Mouse (Mus musculus) left cerebral cortex, adult 8-10 months (tissue): ENCODE measurements around the gene Rbpj. TPM values are rescaled to one million over a fixed set of nuclear protein-coding genes. Genes with fewer than 3 reads are reported as not detected.
A peak's percentile ranks its signal among the peaks of the same experiment; 100 is the strongest.
"Not testable (repeated sequence)": the region's sequence is repeated elsewhere in the genome, so short reads cannot be mapped to it uniquely, and the experiment has no call there.

ENCODE experiments used
- DNase-seq, 2 experiments: peaks; one replicate each; pipeline ENCODE4 v3.0.0; 2022; ENCODE audit warnings: low spot score in 2 of 2
- total RNA-seq, 4 experiments: library from RNA; stranded (reverse); gene quantifications; 2 replicates each; pipeline ENCODE4 v1.2.4; 2022

Gene Rbpj
- total RNA-seq, 4 experiments from 2014 or later, result 24.7 to 33.8 (median 28.9) TPM

DNA sequence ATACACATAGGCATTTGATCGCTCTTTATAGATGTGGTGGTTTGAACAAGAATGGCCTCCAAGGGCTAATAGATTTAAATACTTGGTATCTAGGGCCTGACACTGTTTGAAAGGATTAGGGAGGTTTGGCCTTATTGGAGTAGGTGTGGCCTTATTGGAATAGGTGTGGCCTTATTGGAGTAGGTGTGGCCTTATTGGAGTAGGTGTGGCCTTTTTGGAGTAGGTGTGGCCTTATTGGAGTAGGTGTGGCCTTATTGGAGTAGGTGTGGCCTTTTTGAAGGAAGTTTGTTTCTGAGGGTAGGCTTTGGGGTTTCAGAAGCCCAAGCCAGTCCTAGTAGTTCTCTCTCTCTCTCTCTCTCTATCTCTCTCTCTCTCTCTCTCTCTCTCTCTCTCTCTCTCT, 84.4 kb downstream of the Rbpj start:
- DNase-seq, result not testable (repeated sequence)

- DNase-seq, result no peak
Measured at GRCm38 (mm10) chr5:53551394-53551793, 85.4 kb downstream of the Rbpj start.

- no peak for DNase-seq
Measured at GRCm38 (mm10) chr5:53551910-53552309, 86.0 kb downstream of the Rbpj start.

DNA sequence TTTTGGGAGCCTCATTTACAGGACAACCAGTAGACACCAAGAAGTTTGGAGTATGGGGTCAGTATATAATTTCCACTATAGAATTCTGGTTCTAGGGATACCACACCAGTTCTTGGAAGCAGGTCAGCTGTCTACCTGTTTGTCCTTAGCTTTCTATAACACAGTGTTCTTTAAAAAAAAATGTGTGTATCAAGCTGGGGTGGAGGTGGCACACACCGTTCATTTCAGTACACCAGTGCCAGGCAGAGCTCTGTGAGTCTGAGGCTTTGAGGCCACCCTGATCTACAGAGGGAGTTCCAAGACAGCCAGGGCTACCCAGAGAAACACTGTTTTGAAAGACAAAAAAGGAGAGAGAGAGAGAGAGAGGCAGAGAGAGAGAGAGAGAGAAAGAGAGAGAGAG, 87.3 kb downstream of the Rbpj start:
- DNase-seq, result no peak

DNA sequence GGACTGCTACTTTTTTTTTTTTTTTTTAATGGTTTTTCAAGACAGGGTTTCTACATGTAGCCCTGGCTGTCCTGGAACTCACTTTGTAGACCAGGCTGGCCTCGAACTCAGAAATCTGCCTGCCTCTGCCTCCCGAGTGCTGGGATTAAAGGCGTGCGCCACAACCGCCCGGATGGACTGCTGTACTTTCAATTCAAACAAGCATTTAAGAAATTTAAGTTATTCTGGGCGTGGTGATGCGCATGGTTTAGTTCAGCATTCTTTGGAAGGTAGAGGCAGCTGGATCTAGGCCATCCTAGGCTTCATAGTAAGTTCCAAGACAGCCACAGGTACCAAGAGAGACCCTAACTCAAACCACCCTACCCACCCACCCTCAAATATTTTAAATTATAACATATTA, 88.2 kb downstream of the Rbpj start:
- DNase-seq, result no peak

GRCm38 (mm10) chr5:53554926-53555325, 89.0 kb downstream of the Rbpj start:
- DNase-seq, result no peak

GRCm38 (mm10) chr5:53555474-53555873, 89.5 kb downstream of the Rbpj start:
- no peak for DNase-seq

GRCm38 (mm10) chr5:53555929-53556328, 90.0 kb downstream of the Rbpj start:
- DNase-seq, result no peak

GRCm38 (mm10) chr5:53557544-53558260, 91.8 kb downstream of the Rbpj start:
- no peak for DNase-seq

GRCm38 (mm10) chr5:53561160-53561559, 95.2 kb downstream of the Rbpj start:
- no peak for DNase-seq

- no peak for DNase-seq
Measured at GRCm38 (mm10) chr5:53564309-53564708, 98.4 kb downstream of the Rbpj start.

DNA sequence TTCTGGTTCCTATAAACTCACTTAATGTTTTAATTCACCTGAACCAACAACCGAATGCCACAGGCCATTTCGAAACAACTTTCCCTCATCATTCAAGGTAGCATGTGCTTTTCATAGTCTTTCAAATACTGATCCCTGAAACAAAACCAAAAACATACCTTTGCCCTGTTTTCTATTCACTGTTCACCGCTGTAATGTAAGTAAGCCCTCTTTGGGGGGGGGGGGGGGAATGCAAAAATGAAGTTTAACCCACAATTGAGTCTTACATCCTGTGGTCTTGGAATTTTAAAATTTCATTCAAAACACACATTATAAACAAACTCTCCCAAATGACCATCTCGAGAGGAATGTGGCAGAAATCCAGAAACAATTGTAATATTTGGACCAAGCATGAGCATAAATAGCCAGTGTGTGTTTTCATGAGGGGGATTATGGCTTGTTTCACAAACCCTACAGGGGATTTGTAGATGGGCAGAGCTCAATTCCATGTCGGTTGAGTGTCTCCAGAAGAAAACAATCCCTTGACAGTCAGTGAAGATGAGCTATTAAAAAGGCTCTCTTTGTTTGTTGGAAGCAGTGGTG, 99.4 kb downstream of the Rbpj start:
- DNase-seq, result no peak

DNA sequence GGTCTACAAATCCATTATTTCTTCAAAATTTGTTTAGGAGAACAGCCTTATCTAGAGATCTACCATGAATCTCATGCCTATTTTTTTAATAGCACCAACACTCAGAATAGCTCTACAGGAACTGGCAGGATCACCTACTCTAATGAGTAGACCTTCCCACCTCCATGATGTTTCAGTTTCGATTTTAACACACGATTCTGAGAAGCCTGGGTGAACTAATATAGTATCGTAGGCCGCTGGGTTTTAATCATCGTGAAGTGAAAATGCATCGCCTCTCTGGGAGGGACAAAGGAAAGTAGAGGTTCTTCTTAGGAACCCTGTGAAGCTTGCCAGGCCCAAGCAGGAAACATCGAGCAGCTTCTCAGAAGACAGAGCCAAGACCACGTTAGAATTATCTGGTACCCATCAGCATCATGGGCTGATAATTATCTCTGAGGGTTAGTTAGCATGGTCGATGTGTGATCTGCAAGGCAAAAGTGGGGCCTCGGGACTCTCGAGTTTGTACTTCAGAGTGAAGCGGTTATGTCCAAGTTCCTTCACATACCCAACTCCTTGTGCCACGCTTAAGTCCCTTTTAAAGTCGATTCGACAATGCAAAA, 100.6 kb downstream of the Rbpj start:
- DNase-seq, result no peak

- no peak for DNase-seq
Measured at GRCm38 (mm10) chr5:53572496-53572895, 106.5 kb downstream of the Rbpj start.

GRCm38 (mm10) chr5:53574883-53575442, 109.0 kb downstream of the Rbpj start:
- no peak for DNase-seq

DNA sequence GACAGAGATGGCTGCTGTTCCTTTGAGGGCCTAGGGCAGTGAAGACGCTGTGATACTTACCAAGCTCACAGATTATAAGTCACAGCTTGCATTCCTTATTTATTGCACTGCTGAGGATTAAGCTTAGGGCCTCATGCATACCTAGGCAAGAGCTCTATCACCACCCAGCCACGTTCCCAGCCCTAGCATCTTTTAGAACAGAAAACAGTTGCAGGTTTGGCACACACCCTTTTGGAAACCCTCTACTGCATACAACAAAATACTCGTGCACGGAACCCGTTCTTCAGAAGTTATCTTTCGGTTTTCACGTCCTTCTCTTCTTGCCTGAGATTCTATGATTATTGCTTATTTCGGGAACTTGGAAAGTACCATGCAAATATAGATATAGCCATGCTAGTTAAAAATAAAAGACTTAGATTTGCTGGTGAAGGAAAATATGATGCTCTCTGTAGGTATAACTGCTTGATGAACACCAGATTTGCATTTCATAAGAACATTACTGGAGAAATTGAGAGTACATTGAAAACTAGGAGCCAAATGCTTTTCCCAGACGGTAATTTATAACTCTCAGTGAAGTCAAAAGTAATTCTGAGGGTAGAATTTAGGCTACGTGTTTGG, 111.4 kb downstream of the Rbpj start:
- no peak for DNase-seq

GRCm38 (mm10) chr5:53584069-53584767, 118.3 kb downstream of the Rbpj start:
- peak in 1 of 2 experiments; percentile 34 for DNase-seq

- DNase-seq, result no peak
Measured at GRCm38 (mm10) chr5:53588421-53589171, 122.6 kb downstream of the Rbpj start.

- DNase-seq, result peak; percentile 91 to 95
Measured at GRCm38 (mm10) chr5:53589172-53589960, 123.4 kb downstream of the Rbpj start.
